Mouse (Mus musculus): ENCODE measurements around the gene Abat. TPM values are rescaled to one million over a fixed set of nuclear protein-coding genes. Genes with fewer than 3 reads are reported as not detected.

Abat gene
- total RNA-seq, 1 experiment from 2014 or later, result 1.1 TPM

DNA sequence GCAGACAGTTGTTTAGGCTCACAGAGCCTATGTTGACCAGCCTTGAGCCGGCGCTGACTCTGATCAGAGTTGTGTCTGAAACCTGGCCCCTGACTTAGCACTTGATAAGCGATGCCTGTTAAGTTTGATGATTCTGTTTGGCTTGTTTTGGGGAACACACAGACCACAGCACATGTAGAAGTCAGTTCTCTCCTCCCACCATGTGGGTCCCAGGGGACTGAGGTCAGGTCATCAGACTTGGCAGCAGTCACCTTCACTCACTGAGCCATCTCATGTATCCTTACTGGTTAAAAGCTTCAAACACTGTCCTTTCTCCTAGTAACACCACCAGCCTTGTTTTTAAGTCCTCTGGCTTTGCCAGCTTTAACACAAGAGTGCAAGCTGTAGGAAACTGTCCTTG, 136.8 kb downstream of the Abat start:
- no peak for ATAC-seq (replicated peaks in 1 of 2; ENCODE audit: insufficient read depth in 1 of 2, low FRiP score in 2 of 2, low TSS enrichment in 1 of 2, low read depth in 1 of 2, poor library complexity in 2 of 2, severe bottlenecking in 2 of 2)

DNA sequence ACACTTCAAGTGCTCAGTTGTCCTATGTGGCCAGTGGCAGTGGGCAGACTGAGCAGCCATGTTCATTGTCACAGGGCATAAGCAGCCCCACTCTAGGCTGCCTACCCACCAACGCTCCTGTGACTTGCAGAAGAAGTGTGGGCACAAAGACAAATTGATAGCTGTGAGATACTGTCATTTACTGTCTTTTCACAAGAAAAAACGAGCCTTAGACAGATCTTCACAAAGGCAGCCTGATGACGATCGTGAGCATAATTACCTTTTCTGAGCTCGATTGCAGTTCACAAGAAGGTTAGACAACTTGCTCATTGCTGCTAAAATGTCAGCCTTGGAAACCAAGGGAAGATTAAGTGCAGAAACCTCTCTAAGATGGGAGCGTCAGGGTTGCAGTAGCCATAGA, 141.9 kb downstream of the Abat start:
- ATAC-seq (replicated peaks in 1 of 2; ENCODE audit: insufficient read depth in 1 of 2, low FRiP score in 2 of 2, low TSS enrichment in 1 of 2, low read depth in 1 of 2, poor library complexity in 2 of 2, severe bottlenecking in 2 of 2), result no peak

DNA sequence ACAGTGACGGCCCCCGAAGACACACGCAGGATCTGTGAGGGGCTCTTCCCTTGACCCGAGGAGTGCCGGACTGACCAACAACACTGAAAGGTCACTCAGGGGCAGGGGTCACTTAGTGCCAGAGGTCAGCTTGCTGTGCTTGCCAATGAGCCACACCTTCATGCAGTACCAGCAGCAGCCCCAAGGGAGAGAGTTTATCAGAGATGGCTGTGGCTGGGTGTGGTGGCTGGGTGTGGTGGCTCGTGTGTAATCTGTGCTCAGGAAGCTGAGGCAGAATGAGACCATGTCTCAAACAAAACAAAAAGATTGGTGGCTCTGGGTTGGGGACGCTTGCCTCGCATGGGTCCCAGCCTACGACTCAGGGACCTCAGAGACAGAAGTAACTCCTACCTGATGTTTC, 142.4 kb downstream of the Abat start:
- ATAC-seq (replicated peaks in 1 of 2; ENCODE audit: insufficient read depth in 1 of 2, low FRiP score in 2 of 2, low TSS enrichment in 1 of 2, low read depth in 1 of 2, poor library complexity in 2 of 2, severe bottlenecking in 2 of 2), result no peak

DNA sequence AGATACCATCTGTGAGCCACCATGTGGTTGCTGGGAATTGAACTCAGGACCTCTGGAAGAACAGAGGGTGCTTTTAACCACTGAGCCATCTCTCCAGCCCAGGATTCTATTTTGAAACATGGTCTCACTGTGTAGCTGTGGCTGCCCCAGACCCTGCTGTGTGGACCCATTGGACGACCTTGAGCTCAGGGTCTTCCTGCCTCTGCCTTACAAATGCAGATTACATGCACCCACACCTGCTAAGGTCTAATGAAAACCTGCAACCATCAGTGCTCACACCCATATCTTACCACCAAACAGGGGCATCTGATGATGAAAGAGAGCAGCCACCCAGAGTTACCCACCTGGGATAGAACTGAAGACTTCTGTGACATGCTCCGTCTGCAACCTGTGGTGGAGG, 143.0 kb downstream of the Abat start:
- no peak for ATAC-seq (replicated peaks in 1 of 2; ENCODE audit: insufficient read depth in 1 of 2, low FRiP score in 2 of 2, low TSS enrichment in 1 of 2, low read depth in 1 of 2, poor library complexity in 2 of 2, severe bottlenecking in 2 of 2)

DNA sequence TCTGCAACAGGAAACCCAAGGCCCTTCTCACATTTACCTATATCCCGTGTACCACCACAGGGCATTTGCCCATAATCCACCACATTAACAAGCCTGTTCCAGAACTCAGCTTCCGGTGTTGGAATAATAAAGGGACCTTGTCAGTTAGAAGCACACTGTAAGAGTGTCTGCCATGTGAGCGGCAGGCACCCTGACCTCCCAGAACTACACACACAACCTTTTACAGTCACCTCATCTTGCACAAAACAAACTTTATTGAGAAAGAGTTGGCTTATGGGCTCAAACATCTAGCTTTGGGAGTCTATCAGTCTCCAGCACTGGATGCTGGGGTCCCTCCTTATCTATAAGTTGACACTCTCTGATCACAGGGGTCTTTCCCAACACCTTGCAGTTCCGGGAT, 145.1 kb downstream of the Abat start:
- ATAC-seq (replicated peaks in 1 of 2; ENCODE audit: insufficient read depth in 1 of 2, low FRiP score in 2 of 2, low TSS enrichment in 1 of 2, low read depth in 1 of 2, poor library complexity in 2 of 2, severe bottlenecking in 2 of 2), result no peak

DNA sequence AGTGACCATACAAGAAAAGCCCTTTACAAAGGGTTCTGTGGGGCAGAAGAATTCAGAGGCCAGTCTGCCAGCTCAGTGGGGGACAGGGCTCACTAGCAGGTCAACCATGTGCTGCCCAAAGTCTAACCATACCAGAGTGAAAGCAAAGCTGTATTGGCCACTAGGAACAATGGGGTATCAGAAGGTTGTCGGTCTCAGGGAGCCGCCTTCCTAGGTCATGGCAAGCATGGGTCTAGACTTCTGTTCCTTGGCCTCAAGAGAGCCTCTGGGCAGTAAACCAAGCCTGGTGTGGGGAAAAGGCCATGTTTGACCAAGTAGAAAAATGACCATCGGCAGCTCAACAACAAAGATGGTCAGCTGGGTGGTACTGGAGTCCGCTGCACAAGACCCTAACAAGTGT, 145.5 kb downstream of the Abat start:
- ATAC-seq (replicated peaks in 1 of 2; ENCODE audit: insufficient read depth in 1 of 2, low FRiP score in 2 of 2, low TSS enrichment in 1 of 2, low read depth in 1 of 2, poor library complexity in 2 of 2, severe bottlenecking in 2 of 2), result no peak

DNA sequence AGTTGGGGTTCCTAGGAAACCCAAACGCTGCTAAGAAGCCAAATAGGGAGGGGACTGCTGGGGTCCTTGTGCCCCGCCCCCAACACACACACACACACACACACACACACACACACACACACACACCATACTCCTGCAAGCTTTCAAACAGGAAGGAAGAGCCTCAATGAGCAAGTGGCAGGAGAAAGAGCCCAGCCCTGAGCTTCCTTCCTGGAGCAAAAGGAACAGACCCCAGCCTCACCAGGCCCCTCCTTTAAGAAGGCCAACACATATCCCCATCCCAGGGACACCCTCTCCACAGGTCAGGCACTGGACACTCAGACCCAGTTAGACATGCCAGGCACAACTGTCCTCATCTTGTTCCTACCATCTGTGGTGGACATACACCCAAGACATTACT, 149.8 kb downstream of the Abat start:
- ATAC-seq (replicated peaks in 1 of 2; ENCODE audit: insufficient read depth in 1 of 2, low FRiP score in 2 of 2, low TSS enrichment in 1 of 2, low read depth in 1 of 2, poor library complexity in 2 of 2, severe bottlenecking in 2 of 2), result no peak

DNA sequence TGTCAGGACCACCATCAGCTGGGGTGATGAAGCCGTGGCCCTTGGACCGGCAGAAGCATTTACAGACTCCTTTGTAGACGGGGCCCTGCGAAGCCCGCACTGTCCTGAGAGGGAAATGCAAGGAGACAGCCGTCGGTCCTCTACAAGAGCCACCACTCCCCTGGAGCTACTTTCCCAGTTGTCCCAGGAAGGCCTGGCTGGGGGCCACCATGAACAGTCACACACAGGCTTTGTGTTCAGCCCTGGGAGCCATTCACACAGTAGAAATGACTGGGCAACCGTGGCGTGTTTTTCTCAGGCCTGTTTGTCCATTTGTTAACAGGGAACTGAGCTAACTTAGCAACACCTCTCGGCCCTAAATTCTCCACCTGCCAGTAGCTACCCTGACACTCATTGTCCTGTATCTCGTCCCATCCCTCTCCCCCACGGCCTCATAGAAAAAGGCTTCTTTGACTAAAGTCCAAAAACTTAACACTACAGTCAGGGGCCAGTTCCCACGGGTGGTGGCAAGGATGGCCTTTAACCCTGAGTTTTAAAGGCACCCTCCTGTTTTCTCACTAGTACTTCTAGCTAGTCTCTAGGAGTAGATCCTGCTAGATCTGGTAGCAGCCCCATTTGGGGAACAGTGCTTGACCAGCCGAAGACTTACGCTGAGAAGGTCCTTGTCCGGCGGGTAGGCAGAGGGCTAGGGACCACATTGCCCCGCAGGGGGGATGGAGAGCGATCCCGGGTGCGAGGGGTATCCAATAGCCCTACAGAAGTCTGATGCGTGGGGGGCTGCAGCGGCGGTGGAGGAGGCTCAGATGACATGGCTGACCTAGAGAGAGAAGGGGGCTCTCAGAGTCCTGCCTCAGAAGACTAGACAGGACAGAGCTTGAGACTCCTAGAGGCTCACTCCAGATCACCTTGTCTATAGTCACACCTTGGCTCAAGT, 150.6 kb downstream of the Abat start:
- no peak for ATAC-seq (replicated peaks in 1 of 2; ENCODE audit: insufficient read depth in 1 of 2, low FRiP score in 2 of 2, low TSS enrichment in 1 of 2, low read depth in 1 of 2, poor library complexity in 2 of 2, severe bottlenecking in 2 of 2)

DNA sequence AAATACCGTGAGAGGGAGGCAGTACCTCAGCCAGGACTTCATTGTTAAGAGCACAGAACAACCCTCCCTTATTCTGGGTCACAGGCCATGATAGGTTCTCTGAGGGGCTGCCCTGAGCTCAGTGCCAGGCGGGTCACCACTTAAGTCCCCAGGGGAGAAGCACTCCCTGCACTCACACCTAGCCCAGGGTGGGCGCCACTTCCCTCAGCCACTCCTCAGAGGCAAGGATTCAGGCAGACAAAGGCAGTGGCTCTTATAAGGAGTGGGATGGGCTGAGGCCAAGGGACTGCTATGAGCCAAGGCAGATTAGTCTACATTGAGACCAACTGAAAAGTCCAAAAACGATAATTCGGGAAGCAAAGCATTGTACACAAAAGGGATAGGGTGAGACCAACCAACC, 152.1 kb downstream of the Abat start:
- no peak for ATAC-seq (replicated peaks in 1 of 2; ENCODE audit: insufficient read depth in 1 of 2, low FRiP score in 2 of 2, low TSS enrichment in 1 of 2, low read depth in 1 of 2, poor library complexity in 2 of 2, severe bottlenecking in 2 of 2)

DNA sequence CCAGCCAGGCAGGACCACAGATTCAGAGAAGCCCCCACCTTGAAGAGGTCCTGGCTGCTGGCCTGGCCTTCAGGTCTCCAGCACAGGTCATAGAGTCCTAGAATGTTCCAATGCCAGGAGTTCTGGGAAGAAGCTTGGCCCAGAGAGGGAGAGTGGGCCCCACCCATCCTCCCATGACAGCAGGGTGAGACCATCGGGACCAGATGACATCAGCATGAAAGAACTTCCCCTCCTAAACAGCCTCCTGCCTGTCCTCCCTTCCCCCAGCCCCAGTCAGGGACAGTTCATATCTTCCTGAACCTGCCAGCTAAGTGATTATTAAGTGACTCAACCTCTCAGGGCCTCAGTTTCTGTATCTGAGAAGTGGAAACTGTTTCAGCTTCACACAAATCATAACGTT, 153.2 kb downstream of the Abat start:
- ATAC-seq (replicated peaks in 1 of 2; ENCODE audit: insufficient read depth in 1 of 2, low FRiP score in 2 of 2, low TSS enrichment in 1 of 2, low read depth in 1 of 2, poor library complexity in 2 of 2, severe bottlenecking in 2 of 2), result no peak

DNA sequence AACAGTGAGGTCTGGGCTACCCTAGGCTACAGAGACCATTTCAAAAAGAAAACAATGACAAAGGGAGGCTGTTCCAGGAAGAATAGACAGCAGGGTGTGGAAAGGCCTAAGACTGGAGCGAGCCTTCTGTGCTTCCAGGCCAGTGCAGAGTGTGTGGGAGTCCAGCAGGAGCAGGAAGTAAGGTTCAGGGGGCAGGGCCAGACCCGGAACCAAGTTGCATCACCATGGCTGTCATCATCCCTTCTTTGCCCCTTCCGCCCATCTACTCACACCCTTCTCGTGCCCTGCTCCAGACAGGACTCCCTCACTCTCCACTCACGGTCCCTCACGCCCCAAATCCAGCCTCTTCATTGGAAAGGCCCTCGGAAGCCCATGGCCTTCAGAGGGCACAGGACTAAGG, 154.0 kb downstream of the Abat start:
- ATAC-seq (replicated peaks in 1 of 2; ENCODE audit: insufficient read depth in 1 of 2, low FRiP score in 2 of 2, low TSS enrichment in 1 of 2, low read depth in 1 of 2, poor library complexity in 2 of 2, severe bottlenecking in 2 of 2), result peak; percentile 13 to 25; a peak in 2 of 4 replicates

DNA sequence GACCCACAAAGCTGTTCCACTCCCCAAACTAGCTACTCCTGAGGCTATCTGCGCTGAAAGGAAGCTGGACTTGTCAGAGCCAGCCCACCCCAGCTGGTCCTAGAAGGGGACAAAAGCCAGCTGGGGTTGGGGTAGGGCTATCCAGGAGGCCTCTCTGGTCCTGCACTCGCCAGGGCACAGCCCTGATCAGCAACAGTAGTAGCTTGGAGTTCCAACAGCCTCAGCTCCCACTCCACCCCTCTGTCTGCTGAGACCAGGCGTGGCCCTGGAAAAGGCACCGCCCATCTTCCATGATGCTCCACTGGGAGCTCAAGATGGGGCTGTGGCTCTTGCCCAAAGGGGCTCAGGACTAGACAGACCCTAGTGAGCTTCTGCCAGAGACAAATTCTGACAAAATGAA, 154.6 kb downstream of the Abat start:
- ATAC-seq (replicated peaks in 1 of 2; ENCODE audit: insufficient read depth in 1 of 2, low FRiP score in 2 of 2, low TSS enrichment in 1 of 2, low read depth in 1 of 2, poor library complexity in 2 of 2, severe bottlenecking in 2 of 2), result no peak

DNA sequence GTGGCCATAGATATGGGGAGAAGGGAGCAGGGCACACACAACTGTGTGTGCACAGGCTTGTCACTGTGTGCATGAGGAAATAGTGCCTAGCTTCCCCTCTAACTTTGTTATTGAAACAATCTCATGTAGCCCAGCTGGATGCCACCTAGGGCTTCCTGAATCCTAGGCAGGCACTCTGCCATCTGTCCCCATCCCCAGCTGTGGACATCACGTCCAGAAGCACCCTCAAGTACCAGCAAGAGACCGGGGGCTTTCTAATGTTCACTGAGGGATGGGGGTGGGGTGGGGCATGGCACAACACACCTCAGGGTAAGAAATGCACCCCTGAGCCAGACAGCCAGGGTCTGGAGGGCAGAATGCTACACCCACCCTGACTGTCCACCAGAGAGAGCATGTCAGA, 155.2 kb downstream of the Abat start:
- no peak for ATAC-seq (replicated peaks in 1 of 2; ENCODE audit: insufficient read depth in 1 of 2, low FRiP score in 2 of 2, low TSS enrichment in 1 of 2, low read depth in 1 of 2, poor library complexity in 2 of 2, severe bottlenecking in 2 of 2)

DNA sequence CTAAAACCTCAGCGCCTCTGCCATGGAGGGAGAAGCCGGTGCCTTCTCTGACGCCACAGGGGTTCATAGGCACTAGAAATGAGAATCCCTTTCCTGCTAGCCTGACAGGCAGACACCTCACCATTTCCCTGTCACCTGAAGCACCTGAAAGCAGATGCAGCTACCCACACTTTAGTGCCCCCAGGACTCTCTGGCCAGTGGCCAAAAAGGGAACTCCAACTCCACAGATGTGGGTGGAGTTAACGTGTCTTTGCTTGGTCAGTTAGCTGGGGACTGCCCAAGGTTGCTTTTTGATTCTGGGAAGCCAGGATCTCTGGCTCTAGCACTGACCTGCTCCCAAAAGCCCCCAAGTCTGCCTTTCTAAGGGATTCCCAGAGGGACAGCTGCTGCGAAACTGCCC, 156.2 kb downstream of the Abat start:
- no peak for ATAC-seq (replicated peaks in 1 of 2; ENCODE audit: insufficient read depth in 1 of 2, low FRiP score in 2 of 2, low TSS enrichment in 1 of 2, low read depth in 1 of 2, poor library complexity in 2 of 2, severe bottlenecking in 2 of 2)

DNA sequence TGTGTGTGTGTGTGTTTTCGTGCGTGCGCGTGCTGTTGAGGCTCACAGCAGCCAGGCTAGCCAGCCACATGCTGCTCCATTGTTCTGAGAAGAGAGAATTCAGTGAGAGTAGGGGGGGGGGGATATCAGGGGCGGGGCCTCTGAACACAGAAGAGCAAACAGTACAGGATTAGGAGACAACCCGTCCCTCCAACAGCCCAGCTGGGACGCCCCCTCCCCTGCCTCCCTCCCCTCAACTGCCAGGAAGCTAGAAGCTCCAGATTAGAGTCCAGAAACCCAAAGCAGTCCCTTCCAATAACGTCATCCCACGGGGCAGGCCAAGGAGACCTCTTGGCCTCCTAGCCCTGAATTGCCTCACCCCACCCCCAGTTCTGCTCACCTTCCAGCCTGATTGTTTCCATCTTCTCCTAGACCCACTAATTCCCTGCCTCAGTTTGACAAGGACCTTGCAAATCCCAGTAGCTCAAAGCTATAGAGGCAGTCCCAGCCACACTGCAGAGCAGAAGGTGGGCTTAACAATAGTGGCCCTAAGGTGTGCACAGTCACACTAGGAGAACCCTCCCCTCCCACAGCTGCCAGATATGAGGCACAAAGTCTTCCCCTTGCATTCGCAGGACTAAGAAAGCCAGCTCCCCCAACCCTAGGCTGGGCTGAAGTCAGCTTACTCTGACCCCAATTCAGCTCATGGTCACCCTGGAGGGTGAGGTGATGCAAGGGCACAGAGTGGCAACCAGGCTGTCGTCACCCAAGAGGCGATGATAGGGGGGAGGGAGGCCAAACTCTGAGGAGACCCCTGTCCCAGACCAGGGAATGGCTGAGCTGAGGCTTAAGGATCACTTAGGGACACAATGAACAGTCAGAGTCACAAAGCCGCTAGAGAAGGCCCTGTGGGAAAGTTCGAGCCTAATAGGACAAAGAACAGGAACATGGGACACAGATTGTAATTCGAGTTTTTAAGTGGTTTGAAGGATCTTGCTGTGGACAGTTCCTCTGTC, 157.1 kb downstream of the Abat start:
- no peak for ATAC-seq (replicated peaks in 1 of 2; ENCODE audit: insufficient read depth in 1 of 2, low FRiP score in 2 of 2, low TSS enrichment in 1 of 2, low read depth in 1 of 2, poor library complexity in 2 of 2, severe bottlenecking in 2 of 2)
